Mouse (Mus musculus): ENCODE results near the gene Foxd4.
A peak's percentile ranks its signal among the peaks of the same experiment; 100 is the strongest.
"Not testable (repeated sequence)": the region's sequence is repeated elsewhere in the genome, so short reads cannot be mapped to it uniquely, and the experiment has no call there.

The Foxd4 gene

DNA sequence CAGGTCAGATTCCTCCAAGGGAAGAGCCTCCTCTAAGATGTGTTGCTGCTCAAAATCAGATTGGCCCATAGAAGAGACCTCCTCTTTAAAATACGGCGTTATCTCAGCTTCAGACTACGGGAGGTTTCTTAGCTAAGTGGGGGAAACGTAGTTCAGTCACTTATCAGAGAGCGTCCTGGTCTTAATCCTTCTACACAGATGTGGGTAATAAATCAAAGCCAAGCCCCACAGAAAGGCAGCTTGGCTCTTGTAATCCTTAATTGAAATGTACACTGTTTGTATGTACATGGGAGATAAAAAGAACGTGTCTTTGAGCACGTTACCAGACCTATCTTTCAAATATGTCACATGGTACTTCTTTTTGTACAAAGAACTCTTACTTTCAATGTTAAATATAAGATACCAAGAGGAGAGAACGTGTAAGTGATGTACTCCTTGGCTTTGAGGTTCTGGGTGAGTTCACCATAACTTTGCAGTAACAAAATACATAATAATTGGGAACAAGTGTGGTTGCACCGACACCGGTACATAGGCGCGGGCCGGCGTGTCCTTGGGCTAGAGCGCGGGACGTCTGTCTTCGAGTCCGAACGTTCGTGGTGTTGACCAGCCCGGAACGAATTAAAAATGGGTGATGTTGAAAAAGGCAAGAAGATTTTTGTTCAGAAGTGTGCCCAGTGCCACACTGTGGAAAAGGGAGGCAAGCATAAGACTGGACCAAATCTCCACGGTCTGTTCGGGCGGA, 25.7 kb downstream of the Foxd4 start, which contains the start of gene Gm10053:
TSS of gene Gm10053 (plus strand) at position 558 of the 742 bp plus-strand sequence.
- DNase-seq (ENCODE audit: low spot score), result not testable (repeated sequence)

DNA sequence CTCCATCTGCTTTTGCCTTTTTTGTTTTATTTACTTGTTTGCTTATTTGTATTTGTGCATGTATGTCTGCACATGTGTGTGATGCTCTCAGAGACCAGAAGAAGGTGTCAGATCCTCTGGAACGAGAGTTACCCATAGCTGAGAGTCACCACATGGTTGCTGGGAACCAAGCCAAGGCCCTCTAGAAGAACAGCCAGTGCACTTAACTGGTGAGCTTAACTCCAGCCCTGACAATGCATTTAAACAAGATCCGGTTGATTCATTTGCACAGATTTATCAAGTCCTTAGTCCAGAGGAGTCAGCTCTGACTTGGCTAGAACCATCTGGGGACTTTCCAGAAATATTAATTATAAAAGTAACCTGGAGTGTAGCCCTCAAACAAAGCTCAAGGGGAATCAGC, 27.1 kb downstream of the Foxd4 start:
- no peak for DNase-seq (ENCODE audit: low spot score)

- DNase-seq (ENCODE audit: low spot score), result peak; percentile 47
These were observed 29.9 kb downstream of the Foxd4 start for GRCm38 (mm10) chr19:24871037-24871635.

- no peak for DNase-seq (ENCODE audit: low spot score)
These were observed 35.6 kb downstream of the Foxd4 start for GRCm38 (mm10) chr19:24865436-24865835.

DNA sequence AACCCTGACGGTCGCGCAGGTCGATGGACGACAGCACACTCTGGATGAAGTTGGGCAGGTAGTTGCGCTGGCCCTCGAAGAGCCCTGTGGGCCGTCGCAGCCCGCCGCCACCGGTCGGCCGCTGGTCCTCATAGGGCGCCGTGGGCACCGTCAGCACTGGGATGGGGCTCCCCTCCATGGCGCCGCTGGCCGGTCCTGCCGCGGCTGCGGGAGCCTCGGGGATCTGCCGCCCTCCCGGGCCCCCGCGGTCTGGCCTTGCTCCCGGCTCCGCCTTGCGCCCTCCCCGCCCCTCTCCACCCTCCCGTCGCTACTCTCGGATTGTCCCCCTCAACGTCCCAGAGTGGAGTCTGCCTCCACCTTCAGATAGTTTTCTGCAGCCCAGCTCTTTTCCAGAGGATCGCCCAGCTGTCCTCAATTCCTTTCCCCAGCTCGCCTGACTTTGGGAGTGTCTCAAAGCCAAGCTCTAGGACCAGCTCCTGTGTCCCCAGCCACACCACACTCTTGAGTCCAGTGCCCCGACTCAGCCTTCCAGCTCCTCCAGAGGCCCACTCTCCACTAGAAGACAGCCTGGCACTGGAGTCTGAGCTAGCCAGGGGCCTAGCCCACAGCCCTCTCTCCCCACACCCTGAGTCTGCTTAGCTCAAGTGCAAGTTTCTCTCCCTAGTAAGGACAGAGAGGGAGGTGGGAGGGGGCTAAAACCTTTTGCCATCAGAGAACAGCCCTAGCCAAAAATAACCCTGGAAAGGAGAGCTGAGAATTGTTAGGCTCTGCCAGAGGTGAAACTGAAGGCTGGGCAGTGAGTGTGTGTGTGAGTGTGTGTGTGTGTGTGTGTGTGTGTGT, 39.2 kb downstream of the Foxd4 start, which contains the start of gene Pgm5:
TSS of gene Pgm5 (minus strand) at position 244 of the 840 bp plus-strand sequence.
- DNase-seq (ENCODE audit: low spot score), result no peak

DNA sequence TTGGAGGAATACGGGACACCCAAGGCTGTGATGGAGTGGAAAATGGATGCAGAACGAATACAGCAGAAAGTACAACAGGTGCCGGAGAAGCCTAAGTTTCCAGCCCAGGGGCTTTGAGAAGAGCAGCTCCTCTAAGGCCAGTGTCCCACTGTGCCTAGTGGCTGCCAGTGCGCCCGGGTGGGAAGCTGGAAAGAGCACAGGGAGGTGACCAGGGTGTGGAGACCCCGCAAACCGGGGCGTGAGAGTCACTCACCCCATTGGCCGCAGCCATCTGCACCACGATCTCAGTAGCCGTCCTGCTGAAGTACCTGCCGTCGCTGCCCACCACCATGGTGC, 39.8 kb downstream of the Foxd4 start:
- DNase-seq (ENCODE audit: low spot score), result no peak

DNA sequence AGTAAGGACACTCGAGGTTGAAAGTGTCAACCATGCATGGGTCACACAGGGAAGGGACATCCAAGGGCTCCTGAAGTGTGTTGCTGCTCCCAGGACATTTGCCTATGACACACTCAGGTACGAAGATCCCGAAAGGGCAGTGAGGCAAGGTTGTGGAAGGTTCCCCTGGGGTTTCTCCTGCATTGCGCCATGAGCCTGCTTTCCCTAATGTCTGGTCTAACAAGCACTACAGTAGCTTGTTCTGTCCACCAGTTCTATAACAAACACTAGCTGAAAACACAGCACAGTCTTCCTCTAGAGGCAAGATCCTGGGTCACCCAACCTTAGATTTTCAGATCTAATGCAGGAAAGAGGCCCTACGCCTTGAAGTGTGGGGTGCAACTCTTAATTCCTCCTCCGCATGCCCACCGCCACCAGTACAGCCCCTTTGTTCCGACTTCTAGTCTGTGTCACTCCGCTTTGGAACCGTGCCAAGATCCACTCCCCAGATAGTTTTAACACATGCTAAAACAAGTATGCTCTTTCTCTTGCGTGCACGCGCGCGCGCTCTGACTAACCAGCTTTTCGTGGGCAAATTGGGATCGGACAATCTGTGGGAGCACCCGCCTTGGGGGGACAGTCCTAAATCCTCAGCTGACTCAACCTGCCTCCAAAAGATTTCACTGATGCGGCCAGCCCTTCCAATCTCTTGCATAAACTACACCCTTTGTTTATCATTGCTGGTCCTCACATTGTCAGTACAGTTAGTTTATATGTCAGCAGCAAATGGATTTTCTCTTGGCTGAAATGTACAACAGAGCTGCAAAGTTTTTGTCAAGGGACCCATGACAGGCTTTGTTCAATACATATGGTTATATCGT, 49.3 kb downstream of the Foxd4 start:
- DNase-seq (ENCODE audit: low spot score), result no peak
